Mouse (Mus musculus) CD4-positive, CD25-positive, alpha-beta regulatory T cell, adult 2 months (primary cell): Measurements from ENCODE around the gene Itsn1.

Experiments
- DNase-seq: peaks from one replicate; pipeline ENCODE4 v3.0.0-alpha.2; 2012; ENCODE audit warnings: low read depth, low spot score

The Itsn1 gene

DNA sequence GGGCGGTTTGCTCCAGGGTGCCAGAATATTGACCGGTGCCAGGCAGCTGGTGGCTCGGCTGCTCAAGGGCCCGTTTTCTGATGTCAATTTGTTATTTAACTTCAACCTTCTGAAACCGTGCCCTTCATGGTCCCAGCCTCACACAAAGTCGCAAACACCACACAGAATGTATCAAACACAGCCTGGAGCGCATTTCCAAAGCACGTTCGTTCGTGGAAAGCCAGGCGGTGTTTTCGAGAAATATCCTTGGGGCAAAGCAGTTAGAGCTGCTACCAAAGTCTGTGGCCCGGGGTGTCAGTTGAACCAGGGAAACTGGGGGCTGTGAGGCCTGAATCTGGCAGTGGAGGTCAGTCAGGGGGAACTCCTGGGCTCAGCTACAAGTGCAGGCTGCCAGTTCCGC, 213.1 kb downstream of the Itsn1 start:
- no peak for DNase-seq

DNA sequence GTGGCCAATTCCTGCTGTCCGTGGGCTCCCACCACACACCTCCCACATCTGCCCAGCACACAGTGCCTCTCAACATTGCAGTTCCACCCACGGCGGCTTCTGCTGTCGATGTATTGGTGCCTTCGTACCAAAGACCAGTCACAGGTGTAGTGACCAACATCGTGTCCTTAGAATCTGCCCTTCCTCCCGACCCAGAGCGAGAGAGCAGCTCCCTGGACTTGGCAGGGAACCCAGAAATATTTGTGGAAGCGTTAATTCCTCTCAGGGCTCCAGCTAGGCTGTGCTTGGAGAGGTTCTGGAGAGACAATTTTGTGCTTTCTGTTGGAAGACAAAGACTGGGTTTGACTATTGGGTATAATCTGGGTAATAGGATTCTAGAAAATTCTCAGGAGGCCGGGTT, 217.2 kb downstream of the Itsn1 start:
- DNase-seq, result no peak

GRCm38 (mm10) chr16:91947093-91947492, 218.0 kb downstream of the Itsn1 start:
- DNase-seq, result no peak

GRCm38 (mm10) chr16:91953967-91954366, 224.9 kb downstream of the Itsn1 start:
- no peak for DNase-seq

- no peak for DNase-seq
Observed at GRCm38 (mm10) chr16:91954766-91955165, 225.7 kb downstream of the Itsn1 start.

DNA sequence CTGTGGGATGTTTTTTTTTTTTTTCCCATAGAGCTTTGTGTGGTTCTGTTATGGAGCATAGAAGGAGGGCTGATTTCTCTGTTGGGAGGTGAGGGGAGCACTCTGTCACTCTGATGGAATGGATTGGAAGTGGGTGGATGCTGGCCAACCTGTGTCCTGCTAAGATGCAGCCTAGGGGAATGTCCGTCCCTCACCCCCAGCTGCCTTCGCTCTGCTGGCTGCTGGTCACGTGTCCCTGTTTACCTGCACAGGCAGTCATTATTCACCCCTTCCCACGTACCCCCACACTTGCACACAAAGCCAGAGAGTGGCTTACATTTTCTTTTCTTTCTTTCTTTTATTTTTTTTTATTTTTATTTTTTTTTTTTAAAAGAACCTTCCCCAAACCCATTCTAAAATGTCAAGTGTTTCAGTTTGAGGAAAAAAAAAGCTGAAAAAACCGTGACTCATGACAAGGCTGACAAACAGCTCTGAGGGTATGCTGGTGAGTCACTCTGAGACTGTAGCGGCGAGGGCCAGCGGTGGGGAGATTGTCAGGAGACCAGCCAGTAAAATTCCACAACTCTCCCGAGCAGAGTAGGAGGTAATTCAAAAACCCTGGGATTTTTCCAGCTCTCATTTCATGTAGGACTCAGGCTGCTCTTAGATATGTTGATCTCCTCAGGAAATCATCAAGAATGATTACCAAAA, 233.3 kb downstream of the Itsn1 start:
- peak; percentile 61 for DNase-seq

DNA sequence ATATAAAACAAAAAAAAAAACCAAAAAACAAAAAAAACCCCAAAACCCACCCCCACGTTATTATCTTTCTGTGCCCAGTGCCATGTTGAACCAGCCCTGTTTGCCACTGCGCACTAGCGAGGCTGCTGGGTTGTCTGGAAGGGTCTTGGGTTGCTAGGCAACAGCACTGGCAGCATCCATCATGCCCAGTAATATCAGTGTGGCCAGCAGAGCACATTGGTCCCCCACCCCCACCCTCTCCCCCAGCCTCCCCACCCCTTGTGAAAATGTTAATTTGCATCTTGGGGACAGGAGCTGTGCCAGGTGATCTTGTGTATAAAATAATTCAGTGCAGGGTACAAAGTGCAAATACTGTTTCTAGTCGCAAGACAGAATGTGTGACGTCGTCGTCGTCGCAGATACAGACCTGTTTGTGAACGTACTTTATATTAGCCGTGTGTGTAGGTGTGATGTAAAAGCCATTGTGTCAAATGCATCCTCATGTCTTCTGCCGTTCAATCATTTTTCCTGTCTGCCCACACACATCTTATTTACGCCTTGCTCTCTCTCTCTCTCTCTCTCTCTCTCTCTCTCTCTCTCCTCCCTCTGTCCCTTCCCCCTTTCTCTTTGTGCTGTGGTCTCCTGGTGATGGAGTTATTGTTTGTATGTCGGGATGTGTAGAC, 233.9 kb downstream of the Itsn1 start:
- DNase-seq, result peak; percentile 72

GRCm38 (mm10) chr16:91963556-91963900, 234.4 kb downstream of the Itsn1 start:
- DNase-seq, result no peak

DNA sequence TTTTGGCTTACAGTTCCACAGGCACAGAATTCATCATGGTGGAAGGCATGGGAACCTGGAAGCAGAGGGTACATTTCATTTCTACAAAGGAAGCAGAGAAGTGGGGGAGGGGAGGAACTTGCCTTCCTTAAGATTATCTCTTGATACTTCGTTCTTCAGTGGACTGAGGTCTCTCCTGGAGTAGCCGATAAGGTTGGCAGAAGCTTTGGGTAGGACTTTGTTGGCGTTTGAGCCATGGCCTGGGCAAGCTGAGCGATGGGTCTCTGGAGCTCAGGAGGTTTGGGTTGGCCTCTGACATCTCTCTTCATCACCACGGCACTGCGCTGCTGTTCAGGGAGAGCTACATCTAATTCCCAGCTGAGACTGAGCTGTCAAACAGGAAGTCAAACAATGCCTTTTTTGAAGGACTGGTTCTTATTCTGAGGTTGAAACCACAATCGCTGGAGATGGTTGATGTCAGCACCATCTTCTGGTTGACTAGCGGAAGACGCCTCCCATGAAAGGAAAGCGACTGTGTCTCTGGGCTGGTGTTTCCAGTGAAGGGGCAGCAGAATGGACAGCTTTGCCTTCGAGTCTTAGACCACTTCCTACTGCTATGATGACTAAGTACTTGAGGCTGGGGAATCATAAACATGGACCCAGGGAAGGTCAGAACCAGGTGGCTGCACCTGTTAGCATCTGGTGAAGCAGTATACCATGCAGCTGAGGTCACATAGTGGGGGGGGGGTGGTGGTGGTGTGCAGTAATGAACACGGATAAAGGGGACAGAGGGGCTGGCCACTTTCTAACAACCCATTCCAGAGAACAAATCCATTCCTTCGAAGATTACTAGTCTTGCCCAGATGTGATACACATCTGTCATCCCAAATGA, 235.5 kb downstream of the Itsn1 start:
- DNase-seq, result peak; percentile 73

DNA sequence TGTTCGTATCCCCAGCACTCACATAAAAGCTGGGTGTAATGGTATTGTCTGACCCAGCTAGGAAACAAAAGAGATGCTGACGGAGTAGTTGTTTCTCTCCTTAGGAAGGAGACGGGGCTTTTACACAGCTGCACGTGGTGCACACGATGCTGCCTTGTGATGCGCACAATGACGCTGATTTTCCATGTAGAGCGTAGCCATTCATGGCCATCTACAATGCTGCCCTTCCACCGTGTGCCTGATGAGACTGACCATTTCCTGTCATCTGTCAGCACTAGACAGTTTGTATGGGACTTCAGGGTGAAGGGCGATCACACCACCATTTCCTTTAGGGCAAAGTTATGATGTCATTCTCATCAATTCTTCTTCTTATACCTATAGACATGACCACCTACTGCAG, 239.6 kb downstream of the Itsn1 start:
- DNase-seq, result no peak

DNA sequence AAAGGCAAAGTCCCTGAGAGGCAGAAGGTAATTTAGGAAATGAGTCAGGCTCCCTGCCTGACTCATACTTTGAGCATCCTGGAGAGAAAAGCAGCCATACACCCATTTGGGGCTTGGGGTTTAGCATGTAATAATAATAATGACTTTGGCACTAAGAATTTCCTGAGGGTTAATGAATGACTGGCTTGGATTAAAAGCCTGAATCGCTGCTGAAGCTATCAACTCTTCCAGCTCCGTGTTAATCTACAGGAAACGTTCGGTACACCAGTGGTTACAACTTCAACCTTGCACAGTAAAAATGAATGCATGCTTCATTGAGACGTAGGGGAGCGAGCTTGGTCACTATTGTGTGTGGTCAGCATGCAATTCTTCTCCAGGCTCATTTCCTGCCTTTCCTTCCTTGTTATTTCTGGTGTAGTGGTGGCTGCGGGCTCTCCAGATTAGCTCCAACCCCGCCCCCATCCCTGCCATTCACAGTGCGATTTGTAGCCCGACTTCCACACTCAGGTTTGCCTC, 240.5 kb downstream of the Itsn1 start:
- no peak for DNase-seq
